Mouse (Mus musculus): ENCODE data around the gene Srd5a1.

- TF ChIP-seq POLR2A (IDR thresholded peaks at IDR 0.05; ENCODE audit: low read depth, low read length) = no peak
- TF ChIP-seq CTCF (IDR thresholded peaks at IDR 0.05; ENCODE audit: borderline replicate concordance, insufficient read depth, low read length) = no peak
Measured at GRCm38 (mm10) chr13:69555045-69555444, 56.2 kb downstream of the Srd5a1 start.
